In genomic region chr16:43889208-43890004, GRCm38 (mm10) we compare ENCODE assay signal across 8 mouse cellular contexts. TPM values are rescaled to one million over a fixed set of nuclear protein-coding genes. Genes with fewer than 3 reads are reported as not detected.
DNase-seq lines count a peak whose midpoint lies in the region; ATAC-seq and TF ChIP-seq lines count a peak whose summit lies in the region.

TSS of gene Ccdc191 (plus strand) at chr16:43889800.

- peak; percentile 97 to 99 for DNase-seq in CD8-positive naive resting alpha-beta T cell, adult 2 months (ENCODE audit: low read depth in 2 of 2, low spot score in 2 of 2)
- peak; percentile 99 for DNase-seq in c-Kit-positive CD71-negative TER-119-negative erythroid progenitor cells, embryonic 14.5 days (ENCODE audit: low read depth)
- DNase-seq in forebrain, embryonic 10.5 days (ENCODE audit: extremely low spot score, low spot score), result peak; percentile 99
- peak; percentile 100 for DNase-seq in kidney, postnatal 25 days
- peak; percentile 99 to 100 (median 99) for DNase-seq in liver, embryonic 14.5 days (ENCODE audit: low read depth in 3 of 3, low spot score in 3 of 3)
- peak; percentile 100 for DNase-seq in neural tube, embryonic 11.5 days (ENCODE audit: low spot score)
- peak; percentile 99 for DNase-seq in stomach, postnatal 0 days (ENCODE audit: low spot score)

- H3K27ac ChIP-seq in forebrain, embryonic 10.5 days, result peak within 1 kb of the TSS; percentile 95
- peak within 1 kb of the TSS; percentile 84 for H3K27ac ChIP-seq in heart, embryonic 15.5 days
- H3K27ac ChIP-seq in liver, embryonic 14.5 days, result peak within 1 kb of the TSS; percentile 11
- H3K27ac ChIP-seq in neural tube, embryonic 11.5 days (ENCODE audit: low read depth, low read length), result no peak within 1 kb of the TSS
- peak within 1 kb of the TSS; percentile 74 for H3K27ac ChIP-seq in stomach, postnatal 0 days (replicated peaks)

- H3K27me3 ChIP-seq in forebrain, embryonic 10.5 days (ENCODE audit: poor library complexity, severe bottlenecking), result no peaks in the 10 kb centered on the region
- H3K27me3 ChIP-seq in heart, embryonic 15.5 days, result no peaks in the 10 kb centered on the region
- H3K27me3 ChIP-seq in liver, embryonic 14.5 days (ENCODE audit: control insufficient read depth, insufficient read depth, low read length), result no peaks in the 10 kb centered on the region
- no peaks in the 10 kb centered on the region for H3K27me3 ChIP-seq in neural tube, embryonic 11.5 days (ENCODE audit: control insufficient read depth, insufficient read depth, low read length)
- H3K27me3 ChIP-seq in stomach, postnatal 0 days (ENCODE audit: control insufficient read depth, insufficient read depth, low read length), result no peaks in the 10 kb centered on the region

- H3K9me3 ChIP-seq in forebrain, embryonic 10.5 days, result no peaks in the 10 kb centered on the region; the same call in 1 of the 2 replicates
- H3K9me3 ChIP-seq in heart, embryonic 15.5 days (replicated peaks), result no peaks in the 10 kb centered on the region
- no peaks in the 10 kb centered on the region for H3K9me3 ChIP-seq in liver, embryonic 14.5 days (ENCODE audit: control insufficient read depth, low read length)
- H3K9me3 ChIP-seq in neural tube, embryonic 11.5 days (ENCODE audit: control insufficient read depth, low read length), result no peaks in the 10 kb centered on the region
- no peaks in the 10 kb centered on the region for H3K9me3 ChIP-seq in stomach, postnatal 0 days (ENCODE audit: control insufficient read depth, low read length)

- TF ChIP-seq CTCF in liver, embryonic 14.5 days (IDR thresholded peaks at IDR 0.05; ENCODE audit: low read depth), result no peak
- no peak for TF ChIP-seq CTCF in stomach, postnatal 0 days (IDR thresholded peaks at IDR 0.05; ENCODE audit: low read depth)

- no peak for TF ChIP-seq EP300 in liver, embryonic 14.5 days (IDR thresholded peaks at IDR 0.05; ENCODE audit: low read depth)
- no peak for TF ChIP-seq EP300 in stomach, postnatal 0 days (optimal IDR thresholded peaks at IDR 0.05)

- H3K4me3 ChIP-seq in forebrain, embryonic 10.5 days, result peak within 1 kb of the TSS; percentile 80
- H3K4me3 ChIP-seq in heart, embryonic 15.5 days, result peak within 1 kb of the TSS; percentile 79
- H3K4me3 ChIP-seq in liver, embryonic 14.5 days (ENCODE audit: insufficient read depth in 1 of 2, low read depth in 2 of 2, low read length in 2 of 2), result peak within 1 kb of the TSS; percentile 83 to 94
- peak within 1 kb of the TSS; percentile 63 for H3K4me3 ChIP-seq in neural tube, embryonic 11.5 days (ENCODE audit: low read depth, low read length)
- H3K4me3 ChIP-seq in stomach, postnatal 0 days (ENCODE audit: low read depth, low read length), result peak within 1 kb of the TSS; percentile 69

- H3K4me1 ChIP-seq in forebrain, embryonic 10.5 days, result peaks cover 17% of the 10 kb centered on the region
- H3K4me1 ChIP-seq in heart, embryonic 15.5 days (replicated peaks), result peaks cover 14% of the 10 kb centered on the region
- peaks cover 8% of the 10 kb centered on the region in 2 experiments for H3K4me1 ChIP-seq in liver, embryonic 14.5 days (replicated peaks; ENCODE audit: control insufficient read depth in 2 of 2, insufficient read depth in 2 of 2, low read length in 1 of 2)
- no peaks in the 10 kb centered on the region for H3K4me1 ChIP-seq in neural tube, embryonic 11.5 days (ENCODE audit: control insufficient read depth, insufficient read depth, low read length)
- H3K4me1 ChIP-seq in stomach, postnatal 0 days (replicated peaks; ENCODE audit: control insufficient read depth, insufficient read depth), result no peaks in the 10 kb centered on the region; the same call in 1 of the 2 replicates

- peaks cover 8% of the 10 kb centered on the region for H3K36me3 ChIP-seq in forebrain, embryonic 10.5 days (replicated peaks)
- H3K36me3 ChIP-seq in heart, embryonic 15.5 days, result no peaks in the 10 kb centered on the region
- H3K36me3 ChIP-seq in liver, embryonic 14.5 days (replicated peaks; ENCODE audit: control insufficient read depth, insufficient read depth, low read depth), result no peaks in the 10 kb centered on the region
- H3K36me3 ChIP-seq in neural tube, embryonic 11.5 days (ENCODE audit: control insufficient read depth, insufficient read depth, low read length), result no peaks in the 10 kb centered on the region
- no peaks in the 10 kb centered on the region for H3K36me3 ChIP-seq in stomach, postnatal 0 days (ENCODE audit: control insufficient read depth, insufficient read depth, low read length)

- H3K4me2 ChIP-seq in heart, embryonic 15.5 days, result peak within 1 kb of the TSS; percentile 80
- peak within 1 kb of the TSS; percentile 92 for H3K4me2 ChIP-seq in liver, embryonic 14.5 days (ENCODE audit: low read depth)
- H3K4me2 ChIP-seq in neural tube, embryonic 11.5 days (ENCODE audit: low read depth), result peak within 1 kb of the TSS; percentile 79
- peak within 1 kb of the TSS; percentile 61 for H3K4me2 ChIP-seq in stomach, postnatal 0 days (replicated peaks; ENCODE audit: low read depth)

- WGBS in forebrain, embryonic 10.5 days, result under 1% methylated on average over 32 of the region's 33 CpGs
- under 1% methylated on average over 32 of the region's 33 CpGs for WGBS in heart, embryonic 15.5 days
- WGBS in liver, embryonic 14.5 days (ENCODE audit: insufficient replicate concordance), result under 1% methylated on average over 33 of the region's 33 CpGs
- 1% methylated on average over 33 of the region's 33 CpGs for WGBS in neural tube, embryonic 11.5 days
- WGBS in stomach, postnatal 0 days, result under 1% methylated on average over 32 of the region's 33 CpGs

- peak within 1 kb of the TSS; percentile 80 for H3K9ac ChIP-seq in heart, embryonic 15.5 days
- peak within 1 kb of the TSS; percentile 79 for H3K9ac ChIP-seq in liver, embryonic 14.5 days (replicated peaks)
- peak within 1 kb of the TSS; percentile 78 for H3K9ac ChIP-seq in neural tube, embryonic 11.5 days (ENCODE audit: low read length)
- peak within 1 kb of the TSS; percentile 88 for H3K9ac ChIP-seq in stomach, postnatal 0 days (ENCODE audit: low read length)

- peak; percentile 100 for ATAC-seq in heart, embryonic 15.5 days (replicated peaks; ENCODE audit: insufficient number of reproducible peaks, insufficient read depth, low FRiP score, low read depth)
- peak; percentile 99 for ATAC-seq in liver, embryonic 14.5 days (ENCODE audit: insufficient read depth)
- ATAC-seq in neural tube, embryonic 11.5 days (ENCODE audit: insufficient read depth, low FRiP score, low TSS enrichment), result peak; percentile 100
- ATAC-seq in stomach, postnatal 0 days (ENCODE audit: low FRiP score, low TSS enrichment), result peak; percentile 100

RNA-seq across cellular contexts. Expression of gene Ccdc191, which starts in this region (rescaled TPM):
- 17.0 and 18.0 TPM in 2 replicates for polyA plus RNA-seq in forebrain, embryonic 10.5 days (2016; fragmentation: Nextera tagmentation; extraction: Ambion mirVana)
- 9.1 and 9.8 TPM in 2 replicates for polyA plus RNA-seq in heart, embryonic 15.5 days (2015; fragmentation: Nextera tagmentation; extraction: Ambion mirVana)
- 0.49 and 0.92 TPM in 2 replicates for polyA plus RNA-seq in liver, embryonic 14.5 days (2012; rRNA removed)
- 1.8 and 2.6 TPM in 2 replicates for polyA plus RNA-seq in liver, embryonic 14.5 days (2014; fragmentation: Nextera tagmentation; extraction: Ambion mirVana)
- 11.3 and 11.8 TPM in 2 replicates for polyA plus RNA-seq in neural tube, embryonic 11.5 days (2014; fragmentation: Nextera tagmentation; extraction: Ambion mirVana)
- 5.0 and 5.4 TPM in 2 replicates for polyA plus RNA-seq in stomach, postnatal 0 days (2015; fragmentation: Nextera tagmentation; extraction: Ambion mirVana)
